Mouse (Mus musculus) C2C12 (cell line): ENCODE data around the gene Obscn. TPM values are rescaled to one million over a fixed set of nuclear protein-coding genes. Genes with fewer than 3 reads are reported as not detected.

ENCODE experiments used
- H3K27me3 ChIP-seq: one replicate; pipeline ENCODE4 v1.6.1; 2011; ENCODE audit not compliant: control insufficient read depth, insufficient read depth, insufficient read length
- H3K36me3 ChIP-seq: one replicate; pipeline ENCODE4 v1.6.1; 2011; ENCODE audit not compliant: control insufficient read depth, insufficient read depth
- H3K4me3 ChIP-seq: one replicate; pipeline ENCODE4 v1.5.1; 2011; ENCODE audit warnings: mild to moderate bottlenecking, control low read depth; ENCODE audit not compliant: poor library complexity, insufficient read depth, severe bottlenecking
- H3K79me2 ChIP-seq: one replicate; pipeline ENCODE4 v1.6.1; 2011; ENCODE audit not compliant: control insufficient read depth, insufficient read depth
- H3K79me3 ChIP-seq: one replicate; pipeline ENCODE4 v1.6.1; 2011; ENCODE audit warnings: low read depth, control low read depth
- H3ac ChIP-seq: one replicate; pipeline ENCODE3; 2011; ENCODE audit warnings: low read depth; ENCODE audit not compliant: control insufficient read depth, insufficient read length
- CEBPB ChIP-seq: IDR thresholded peaks from one replicate; pipeline ENCODE4 v1.6.1; 2011; ENCODE audit warnings: low read depth, mild to moderate bottlenecking, control low read depth, moderate library complexity
- CTCF ChIP-seq: IDR thresholded peaks from one replicate; pipeline ENCODE4 v1.5.1; 2011; ENCODE audit not compliant: control insufficient read depth, insufficient read depth, insufficient read length
- FOSL1 ChIP-seq: IDR thresholded peaks from one replicate; pipeline ENCODE4 v1.8.0; 2011; ENCODE audit warnings: mild to moderate bottlenecking, low read length; ENCODE audit not compliant: poor library complexity, insufficient read depth, severe bottlenecking
- MAX ChIP-seq: IDR thresholded peaks from one replicate; pipeline ENCODE4 v1.6.1; 2011; ENCODE audit warnings: mild to moderate bottlenecking, control low read depth
- MYOD1 ChIP-seq: IDR thresholded peaks from one replicate; pipeline ENCODE4 v1.6.1; 2011; ENCODE audit warnings: low read depth; ENCODE audit not compliant: control insufficient read depth, insufficient read length
- MYOG ChIP-seq: IDR thresholded peaks from one replicate; pipeline ENCODE4 v1.6.1; 2011; ENCODE audit not compliant: control insufficient read depth, insufficient read length; ENCODE audit errors: extremely low read depth
- USF1 ChIP-seq: IDR thresholded peaks from one replicate; pipeline ENCODE4 v1.6.1; 2011; ENCODE audit warnings: low read depth, mild to moderate bottlenecking, control low read depth, moderate library complexity
- polyA plus RNA-seq: library from polyadenylated mRNA; unstranded; fragments of >200 nt; fragmentation: generic; extraction: Trizol; gene quantifications from one replicate; pipeline ENCODE4 v1.2.1, GENCODE M21; 2012; ENCODE audit warnings: missing spikeins

The Obscn gene
- polyA plus RNA-seq, 1 experiment: 0.02 TPM

DNA sequence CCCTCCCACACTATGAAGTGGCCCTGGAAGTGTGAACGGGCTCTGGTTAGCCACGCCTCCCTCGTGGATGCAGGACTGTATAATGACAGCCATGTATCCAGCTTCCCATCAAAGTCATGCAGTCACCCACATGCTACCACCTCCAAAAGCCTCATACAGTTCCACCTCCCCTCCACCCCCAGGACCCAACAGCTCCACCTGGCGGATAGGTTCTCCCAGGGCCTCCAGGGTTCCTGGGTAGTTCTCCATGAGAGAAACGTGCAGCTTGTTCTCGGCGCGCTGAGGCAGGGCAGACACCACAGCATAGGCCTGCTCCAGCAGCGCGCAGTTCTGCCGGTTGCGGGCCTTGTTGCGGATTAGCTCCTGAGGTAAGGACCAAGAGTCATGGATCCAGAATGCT, 107.2 kb downstream of the Obscn start:
- H3K4me3 ChIP-seq: no peak overlapping the region

DNA sequence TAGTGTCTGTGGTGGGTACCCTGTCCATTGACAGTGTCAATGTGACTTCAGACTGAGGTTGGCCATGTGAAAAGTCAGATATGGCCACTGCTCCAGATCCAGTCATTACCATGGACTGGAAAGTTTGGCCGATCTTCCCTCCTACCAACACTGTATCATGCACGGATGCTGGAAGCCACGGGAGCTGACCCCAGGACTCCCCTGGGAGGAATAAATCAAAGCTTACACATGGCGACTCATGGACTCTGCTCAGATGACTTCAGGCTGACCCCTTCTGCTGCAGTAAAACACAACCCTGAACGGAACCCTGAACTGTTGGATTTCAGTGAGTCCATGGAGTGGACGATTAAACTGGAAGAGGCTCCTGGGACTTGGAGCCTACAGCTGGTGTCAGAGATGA, 109.8 kb downstream of the Obscn start:
- no peak overlapping the region for H3K4me3 ChIP-seq
- H3ac ChIP-seq: no peak overlapping the region
- H3K36me3 ChIP-seq: no peaks in the 10 kb centered on the region
- TF ChIP-seq MAX (no peak), CEBPB (no peak), MYOD1 (no peak), USF1 (no peak), CTCF (no peak), FOSL1 (no peak), MYOG (no peak)
- H3K79me2 ChIP-seq: no peaks in the 10 kb centered on the region
- H3K27me3 ChIP-seq: peaks cover 47% of the 10 kb centered on the region
- no peaks in the 10 kb centered on the region for H3K79me3 ChIP-seq

More for the DNA sequence above, 107.2 kb downstream of the Obscn start:
- Histone ChIP-seq H3ac (no peak overlapping the region), H3K27me3 (peaks cover 51% of the 10 kb centered on the region), H3K79me3 (no peaks in the 10 kb centered on the region), H3K79me2 (no peaks in the 10 kb centered on the region), H3K36me3 (no peaks in the 10 kb centered on the region)
- TF ChIP-seq FOSL1: no peak
- no peak for TF ChIP-seq MYOD1
- no peak for TF ChIP-seq MYOG
- TF ChIP-seq USF1: no peak
- no peak for TF ChIP-seq MAX
- no peak for TF ChIP-seq CTCF
- no peak for TF ChIP-seq CEBPB

GRCm38 (mm10) chr11:59015052-59015451, 121.2 kb downstream of the Obscn start:
- no peaks in the 10 kb centered on the region for H3K79me2 ChIP-seq
- H3K79me3 ChIP-seq: no peaks in the 10 kb centered on the region
- no peaks in the 10 kb centered on the region for H3K36me3 ChIP-seq
- H3ac ChIP-seq: no peak overlapping the region
- H3K27me3 ChIP-seq: peaks cover 48% of the 10 kb centered on the region
- no peak overlapping the region for H3K4me3 ChIP-seq
- TF ChIP-seq CEBPB (no peak), MYOD1 (no peak), MYOG (no peak), CTCF (peak; percentile 67), USF1 (no peak), MAX (no peak)

- Histone ChIP-seq H3K79me2 (no peaks in the 10 kb centered on the region), H3K36me3 (no peaks in the 10 kb centered on the region), H3K27me3 (peaks cover 49% of the 10 kb centered on the region), H3K79me3 (no peaks in the 10 kb centered on the region), H3K4me3 (no peak overlapping the region), H3ac (no peak overlapping the region)
- no peak for TF ChIP-seq CEBPB
- TF ChIP-seq MYOD1: no peak
- TF ChIP-seq MYOG: no peak
- TF ChIP-seq FOSL1: no peak
- TF ChIP-seq USF1: no peak
- TF ChIP-seq MAX: no peak
- no peak for TF ChIP-seq CTCF
Observed at GRCm38 (mm10) chr11:59002327-59003079, 133.7 kb downstream of the Obscn start.

- peaks cover 57% of the 10 kb centered on the region for H3K27me3 ChIP-seq
- no peak overlapping the region for H3K4me3 ChIP-seq
- H3K79me3 ChIP-seq: no peaks in the 10 kb centered on the region
- no peaks in the 10 kb centered on the region for H3K36me3 ChIP-seq
- H3K79me2 ChIP-seq: no peaks in the 10 kb centered on the region
- TF ChIP-seq MYOG: no peak
- no peak for TF ChIP-seq CEBPB
- TF ChIP-seq USF1: no peak
- no peak for TF ChIP-seq FOSL1
- no peak for TF ChIP-seq CTCF
- no peak for TF ChIP-seq MAX
- TF ChIP-seq MYOD1: no peak
- H3ac ChIP-seq: no peak overlapping the region
Observed at GRCm38 (mm10) chr11:59000635-59001034, 135.6 kb downstream of the Obscn start.
